Mouse (Mus musculus) megakaryocyte, embryonic 14.5 days (primary cell): Measurements from ENCODE around the gene Vcp. TPM values are rescaled to one million over a fixed set of nuclear protein-coding genes. Genes with fewer than 3 reads are reported as not detected.
"Not testable (repeated sequence)": the region's sequence is repeated elsewhere in the genome, so short reads cannot be mapped to it uniquely, and the experiment has no call there.

Source experiments
- H3K27me3 ChIP-seq: replicated peaks from 2 replicates; pipeline ENCODE3; 2012; ENCODE audit warnings: inconsistent platforms
- H3K36me3 ChIP-seq: replicated peaks from 2 replicates; pipeline ENCODE3; 2012; ENCODE audit warnings: low read length, inconsistent platforms, mixed read lengths
- H3K4me1 ChIP-seq: 2 replicates; pipeline ENCODE4 v1.6.1; 2012; ENCODE audit warnings: inconsistent platforms
- H3K4me3 ChIP-seq: replicated peaks from 2 replicates; pipeline ENCODE3; 2012; ENCODE audit warnings: moderate library complexity, mild to moderate bottlenecking, inconsistent platforms
- H3K9me3 ChIP-seq: 2 replicates; pipeline ENCODE4 v1.6.1; 2012; ENCODE audit warnings: inconsistent platforms
- FLI1 ChIP-seq: IDR thresholded peaks from 2 replicates; pipeline ENCODE4 v1.6.1; 2012; ENCODE audit warnings: low read length, inconsistent platforms, mixed read lengths
- GATA1 ChIP-seq: IDR thresholded peaks from 3 replicates; pipeline ENCODE4 v1.6.1; 2012; ENCODE audit warnings: mixed read lengths, low read length, inconsistent platforms, borderline replicate concordance
- polyA plus RNA-seq: library from polyadenylated mRNA; stranded (reverse); fragments of >175 nt; gene quantifications from 2 replicates; pipeline ENCODE4 v1.2.3, GENCODE M21; 2012; ENCODE audit warnings: low replicate concordance; ENCODE audit not compliant: insufficient read depth

Gene Vcp
- polyA plus RNA-seq, 1 experiment = 56.2 TPM

DNA sequence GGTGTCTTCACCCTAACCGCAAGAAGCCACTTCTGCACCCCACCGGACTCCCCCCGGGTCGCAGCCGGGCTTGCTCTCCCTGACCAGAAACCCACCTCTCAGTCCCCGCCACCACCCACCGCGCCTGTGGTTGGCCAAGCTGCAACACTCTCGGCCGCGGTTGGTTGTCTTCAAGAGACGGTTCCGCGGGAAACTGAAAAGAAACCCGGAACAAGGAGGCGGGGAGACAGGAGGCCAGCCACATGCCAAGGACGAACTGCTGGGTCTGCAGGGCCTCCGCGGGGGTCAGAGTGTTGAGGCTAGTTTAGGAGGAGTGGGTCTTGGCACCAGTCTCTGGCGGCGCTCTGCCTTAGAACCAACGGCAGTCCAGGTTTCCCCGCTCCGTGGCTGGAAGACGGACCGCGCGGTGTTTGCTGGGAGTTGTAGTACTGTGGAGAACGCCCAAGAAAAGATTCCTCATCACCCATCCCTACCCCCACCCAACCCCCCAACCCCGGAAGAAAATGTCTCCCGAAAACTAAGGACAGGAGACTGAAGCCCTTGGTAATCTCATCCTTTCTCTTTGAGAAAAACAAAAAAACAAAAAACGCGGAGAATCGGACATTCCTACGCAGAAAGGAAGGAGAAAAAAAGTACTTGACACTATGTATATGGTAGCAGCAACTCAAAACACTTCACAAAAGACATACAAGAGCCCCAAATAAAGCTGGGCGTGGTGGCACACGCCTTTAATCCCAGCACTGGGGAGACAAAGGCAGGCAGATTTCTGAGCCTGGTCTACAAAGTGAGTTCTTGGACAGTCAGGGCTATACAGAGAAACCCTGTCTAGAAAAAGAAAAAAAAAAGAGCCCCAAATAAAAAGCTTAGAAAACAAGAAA lies 10.1 kb upstream of the Vcp start, which contains the start of gene Fancg:
Gene Fancg, minus strand, starts transcription at position 346 of the 878 bp plus-strand sequence.
- no peak for TF ChIP-seq GATA1
- no peak for TF ChIP-seq FLI1
- H3K36me3 ChIP-seq = peaks cover 31% of the 10 kb centered on the region
- no peaks in the 10 kb centered on the region for H3K9me3 ChIP-seq
- no peaks in the 10 kb centered on the region for H3K27me3 ChIP-seq
- H3K4me3 ChIP-seq = peak within 1 kb of the TSS; percentile 99
- H3K4me1 ChIP-seq = peaks cover 18% of the 10 kb centered on the region

GRCm38 (mm10) chr4:43005765-43006164 lies 5.5 kb upstream of the Vcp start:
- Histone ChIP-seq H3K4me1 (peaks cover 42% of the 10 kb centered on the region), H3K9me3 (no peaks in the 10 kb centered on the region), H3K27me3 (no peaks in the 10 kb centered on the region), H3K4me3 (no peak overlapping the region), H3K36me3 (peaks cover 61% of the 10 kb centered on the region)
- TF ChIP-seq FLI1 = no peak
- TF ChIP-seq GATA1 = no peak

DNA sequence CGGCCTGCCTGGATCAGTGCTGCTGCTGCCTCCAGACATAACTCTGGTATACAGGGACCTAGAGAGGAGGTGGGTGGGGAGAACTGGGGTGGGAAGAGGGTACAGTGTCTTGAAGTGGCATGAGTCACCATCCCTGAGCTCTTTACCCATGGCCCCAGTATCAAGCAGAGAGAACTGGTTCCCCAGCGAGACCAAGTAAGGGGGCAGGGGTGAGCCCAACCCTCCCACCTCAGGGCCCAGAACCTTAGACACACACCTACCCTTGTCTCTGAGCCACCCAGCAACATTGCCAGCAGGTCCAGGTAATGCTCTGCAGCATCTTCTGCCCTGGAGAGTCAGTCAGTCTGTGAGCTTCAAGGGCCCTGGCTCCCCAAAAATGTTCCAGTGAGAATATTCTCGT lies 4.6 kb upstream of the Vcp start:
- Histone ChIP-seq H3K4me1 (peaks cover 44% of the 10 kb centered on the region), H3K9me3 (no peaks in the 10 kb centered on the region), H3K36me3 (peaks cover 61% of the 10 kb centered on the region), H3K4me3 (no peak overlapping the region), H3K27me3 (no peaks in the 10 kb centered on the region)
- TF ChIP-seq FLI1 (no peak), GATA1 (no peak)

GRCm38 (mm10) chr4:43002756-43003439 lies 2.6 kb upstream of the Vcp start:
- no peak overlapping the region for H3K4me3 ChIP-seq
- peaks cover 55% of the 10 kb centered on the region for H3K36me3 ChIP-seq

GRCm38 (mm10) chr4:43001272-43001671 lies 965 bp upstream of the Vcp start:
- H3K36me3 ChIP-seq = peaks cover 50% of the 10 kb centered on the region
- H3K4me3 ChIP-seq = no peak overlapping the region
- TF ChIP-seq GATA1 = no peak
- no peak for TF ChIP-seq FLI1
- H3K27me3 ChIP-seq = no peaks in the 10 kb centered on the region
- peaks cover 42% of the 10 kb centered on the region for H3K4me1 ChIP-seq
- H3K9me3 ChIP-seq = no peaks in the 10 kb centered on the region

More at GRCm38 (mm10) chr4:43002756-43003439, 2.6 kb upstream of the Vcp start:
- TF ChIP-seq FLI1 (no peak), GATA1 (no peak)
- H3K4me1 ChIP-seq = peaks cover 37% of the 10 kb centered on the region
- no peaks in the 10 kb centered on the region for H3K9me3 ChIP-seq
- no peaks in the 10 kb centered on the region for H3K27me3 ChIP-seq

DNA sequence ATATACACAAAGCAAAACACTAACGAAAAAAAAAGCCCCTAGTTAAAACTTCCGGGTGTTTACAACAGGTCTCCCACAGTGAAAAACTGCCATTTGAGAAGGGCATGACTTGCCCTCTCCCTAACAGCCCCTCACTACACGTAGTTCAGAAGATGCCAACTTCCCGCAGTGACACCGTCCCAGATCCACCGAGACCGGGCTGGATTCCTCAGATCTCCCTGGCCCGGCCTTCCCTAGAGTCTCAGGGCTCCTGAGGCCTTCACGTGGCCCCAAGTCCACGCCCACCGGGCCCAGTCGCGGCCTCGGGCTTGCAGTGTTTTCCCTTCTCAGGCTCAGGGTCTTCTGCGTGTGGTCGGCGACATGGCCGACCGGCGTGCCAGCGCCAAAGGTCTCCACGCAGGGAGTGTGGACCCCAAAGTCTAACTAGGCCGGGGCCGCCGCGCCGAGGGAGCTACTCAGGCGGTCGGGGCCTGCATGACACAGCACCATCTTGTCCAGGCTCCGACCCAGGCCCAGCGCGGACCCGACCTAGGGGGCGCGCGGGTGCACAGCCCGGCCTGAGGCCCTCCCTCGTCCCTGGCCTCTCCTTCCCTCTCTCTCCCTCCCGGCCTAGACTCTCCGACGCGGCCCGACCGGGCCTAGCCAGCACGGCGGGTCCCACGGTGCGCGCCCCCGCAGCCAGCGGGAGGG lies 711 bp downstream of the Vcp start:
- peak overlapping the region; percentile 95 for H3K4me3 ChIP-seq
- no peaks in the 10 kb centered on the region for H3K27me3 ChIP-seq
- H3K4me1 ChIP-seq = peaks cover 37% of the 10 kb centered on the region
- peaks cover 51% of the 10 kb centered on the region for H3K36me3 ChIP-seq
- TF ChIP-seq FLI1 (no peak), GATA1 (no peak)
- H3K9me3 ChIP-seq = no peaks in the 10 kb centered on the region

- H3K4me1 ChIP-seq = peaks cover 28% of the 10 kb centered on the region
- TF ChIP-seq FLI1 (no peak), GATA1 (no peak)
- no peaks in the 10 kb centered on the region for H3K27me3 ChIP-seq
- H3K4me3 ChIP-seq = peak overlapping the region; percentile 88
- H3K36me3 ChIP-seq = peaks cover 52% of the 10 kb centered on the region
- no peaks in the 10 kb centered on the region for H3K9me3 ChIP-seq
Observed at GRCm38 (mm10) chr4:42998022-42998421, 2.3 kb downstream of the Vcp start.

DNA sequence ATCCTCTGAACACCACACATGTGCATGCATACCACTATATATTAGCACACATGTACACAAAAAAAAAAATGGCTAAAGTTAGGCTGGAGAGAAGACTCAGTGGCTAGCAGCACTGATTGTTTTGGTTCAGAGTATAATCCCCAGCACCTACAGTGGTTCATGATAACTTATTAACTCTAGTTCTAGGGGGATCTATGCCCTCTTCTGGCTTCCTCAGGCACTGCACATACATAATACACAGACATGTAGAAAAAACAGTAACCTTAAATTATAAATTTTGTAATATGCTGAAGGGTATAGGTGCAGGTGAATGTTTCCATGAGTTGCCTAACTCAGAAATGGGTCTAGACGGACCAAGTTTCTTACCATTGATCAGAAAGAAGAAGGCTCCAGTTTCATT lies 12.0 kb downstream of the Vcp start:
- Histone ChIP-seq H3K4me1 (no peaks in the 10 kb centered on the region; the same call in 1 of the 2 replicates), H3K4me3 (no peak overlapping the region), H3K36me3 (peaks cover 96% of the 10 kb centered on the region), H3K27me3 (no peaks in the 10 kb centered on the region), H3K9me3 (no peaks in the 10 kb centered on the region)
- TF ChIP-seq FLI1 (no peak), GATA1 (no peak)

GRCm38 (mm10) chr4:42980467-42980866 lies 19.8 kb downstream of the Vcp start:
- peaks cover 76% of the 10 kb centered on the region for H3K36me3 ChIP-seq
- H3K4me3 ChIP-seq, H3K4me1 ChIP-seq, H3K27me3 ChIP-seq, H3K9me3 ChIP-seq: not testable (repeated sequence)
